Mouse (Mus musculus): ENCODE data around the gene Tmtc1. TPM values are rescaled to one million over a fixed set of nuclear protein-coding genes. Genes with fewer than 3 reads are reported as not detected.

The Tmtc1 gene
- polyA plus RNA-seq, 1 experiment: 0.01 TPM

GRCm38 (mm10) chr6:148279240-148279639 is 164.9 kb downstream of the Tmtc1 start:
- TF ChIP-seq USF1 (IDR thresholded peaks at IDR 0.05; ENCODE audit: low read depth): no peak
- no peak for TF ChIP-seq MYOG (IDR thresholded peaks at IDR 0.05; ENCODE audit: control insufficient read depth in 1 of 3, insufficient read depth in 1 of 3, insufficient read length in 2 of 3, low read depth in 2 of 3)
- no peak for TF ChIP-seq REST (IDR thresholded peaks at IDR 0.05; ENCODE audit: insufficient read depth, insufficient read length)
- TF ChIP-seq SRF (IDR thresholded peaks at IDR 0.05; ENCODE audit: control insufficient read depth, insufficient read length, low read depth): no peak
- TF ChIP-seq TCF12 (IDR thresholded peaks at IDR 0.05; ENCODE audit: insufficient read depth, poor library complexity, severe bottlenecking): no peak
- no peak for TF ChIP-seq E2F4 (IDR thresholded peaks at IDR 0.05; ENCODE audit: insufficient read depth)
- no peak for TF ChIP-seq MYOD1 (IDR thresholded peaks at IDR 0.05; ENCODE audit: control insufficient read depth in 1 of 3, insufficient read length in 2 of 3, low read depth in 2 of 3)
- TF ChIP-seq POLR2A (IDR thresholded peaks at IDR 0.05; ENCODE audit: insufficient read length, low read depth): no peak
- TF ChIP-seq TCF3 (IDR thresholded peaks at IDR 0.05; ENCODE audit: insufficient read length, low read depth): no peak
- TF ChIP-seq CEBPB (IDR thresholded peaks at IDR 0.05; ENCODE audit: insufficient read depth, poor library complexity, severe bottlenecking): no peak
- TF ChIP-seq POLR2AphosphoS2 (IDR thresholded peaks at IDR 0.05; ENCODE audit: insufficient read length, low read depth): no peak
- no peak for TF ChIP-seq MAX (IDR thresholded peaks at IDR 0.05; ENCODE audit: low read depth)
- H3K79me2 ChIP-seq (ENCODE audit: control insufficient read depth, insufficient read depth): no peaks in the 10 kb centered on the region
- H3K4me2 ChIP-seq (ENCODE audit: low read depth): no peak overlapping the region
- H3ac ChIP-seq (ENCODE audit: control insufficient read depth, insufficient read length): no peak overlapping the region
- H3K36me3 ChIP-seq (ENCODE audit: control insufficient read depth, insufficient read depth): no peaks in the 10 kb centered on the region
- no peaks in the 10 kb centered on the region for H3K27me3 ChIP-seq (ENCODE audit: control insufficient read depth, insufficient read depth, insufficient read length)
- H3K4me3 ChIP-seq: no peak overlapping the region

DNA sequence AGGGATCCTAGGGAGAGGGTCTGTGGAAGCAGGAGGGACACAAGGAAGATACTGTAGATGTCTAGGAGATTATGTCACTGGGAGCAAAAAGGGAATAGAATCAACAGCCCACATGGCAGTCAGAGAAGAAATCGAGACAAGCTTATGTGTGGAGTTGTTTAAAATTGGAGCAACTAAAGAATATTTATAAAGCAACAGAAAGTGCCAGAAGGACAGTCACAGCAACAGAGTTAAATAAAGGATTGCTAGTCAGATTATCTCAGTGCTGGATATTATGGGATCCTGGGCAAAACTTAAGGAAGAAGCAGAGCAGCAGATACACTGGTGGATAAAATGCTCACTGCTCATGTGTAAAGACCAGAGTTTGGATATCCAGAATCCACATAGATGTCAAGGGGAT is 167.8 kb downstream of the Tmtc1 start:
- Histone ChIP-seq H3K79me2 (ENCODE audit: control insufficient read depth, insufficient read depth) (no peaks in the 10 kb centered on the region), H3K4me2 (ENCODE audit: low read depth) (no peak overlapping the region), H3K4me3 (no peak overlapping the region), H3K36me3 (ENCODE audit: control insufficient read depth, insufficient read depth) (no peaks in the 10 kb centered on the region), H3K27me3 (ENCODE audit: control insufficient read depth, insufficient read depth, insufficient read length) (no peaks in the 10 kb centered on the region), H3ac (ENCODE audit: control insufficient read depth, insufficient read length) (no peak overlapping the region)
- TF ChIP-seq MYOG (IDR thresholded peaks at IDR 0.05; ENCODE audit: control insufficient read depth in 1 of 3, insufficient read depth in 1 of 3, insufficient read length in 2 of 3, low read depth in 2 of 3) (no peak), TCF3 (IDR thresholded peaks at IDR 0.05; ENCODE audit: insufficient read length, low read depth) (no peak), TCF12 (IDR thresholded peaks at IDR 0.05; ENCODE audit: insufficient read depth, poor library complexity, severe bottlenecking) (no peak), MAX (IDR thresholded peaks at IDR 0.05; ENCODE audit: low read depth) (no peak)

DNA sequence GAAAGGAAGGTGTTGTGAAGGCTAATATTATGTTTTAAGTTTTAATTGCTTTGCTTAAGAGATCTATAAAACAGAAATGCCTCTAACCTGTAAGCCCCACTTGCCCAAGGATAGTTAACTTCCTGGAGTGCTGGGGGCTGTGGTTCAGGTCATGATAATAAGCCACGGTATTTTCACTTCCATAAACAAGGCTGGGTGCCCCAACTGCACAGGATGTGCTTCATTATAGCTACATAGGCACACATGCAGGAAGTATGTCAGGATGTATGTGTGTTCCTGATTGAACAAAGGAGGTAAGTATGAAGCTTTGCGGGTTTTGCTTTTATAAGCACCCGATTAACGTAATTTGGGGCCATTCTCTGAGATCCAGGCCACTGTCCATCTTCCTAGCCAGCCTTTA is 169.1 kb downstream of the Tmtc1 start:
- H3ac ChIP-seq (ENCODE audit: control insufficient read depth, insufficient read length): no peak overlapping the region
- H3K4me2 ChIP-seq (ENCODE audit: low read depth): no peak overlapping the region
- no peaks in the 10 kb centered on the region for H3K27me3 ChIP-seq (ENCODE audit: control insufficient read depth, insufficient read depth, insufficient read length)
- no peak overlapping the region for H3K4me3 ChIP-seq
- no peaks in the 10 kb centered on the region for H3K36me3 ChIP-seq (ENCODE audit: control insufficient read depth, insufficient read depth)
- TF ChIP-seq POLR2AphosphoS2 (IDR thresholded peaks at IDR 0.05; ENCODE audit: insufficient read length, low read depth) (no peak), TCF12 (IDR thresholded peaks at IDR 0.05; ENCODE audit: insufficient read depth, poor library complexity, severe bottlenecking) (no peak), MYOG (IDR thresholded peaks at IDR 0.05; ENCODE audit: control insufficient read depth in 1 of 3, insufficient read depth in 1 of 3, insufficient read length in 2 of 3, low read depth in 2 of 3) (no peak), CEBPB (IDR thresholded peaks at IDR 0.05; ENCODE audit: insufficient read depth, poor library complexity, severe bottlenecking) (no peak), TCF3 (IDR thresholded peaks at IDR 0.05; ENCODE audit: insufficient read length, low read depth) (no peak), MYOD1 (IDR thresholded peaks at IDR 0.05; ENCODE audit: control insufficient read depth in 1 of 3, insufficient read length in 2 of 3, low read depth in 2 of 3) (no peak), E2F4 (IDR thresholded peaks at IDR 0.05; ENCODE audit: insufficient read depth) (no peak), POLR2A (IDR thresholded peaks at IDR 0.05; ENCODE audit: insufficient read length, low read depth) (no peak), SRF (IDR thresholded peaks at IDR 0.05; ENCODE audit: control insufficient read depth, insufficient read length, low read depth) (no peak), USF1 (IDR thresholded peaks at IDR 0.05; ENCODE audit: low read depth) (no peak), MAX (IDR thresholded peaks at IDR 0.05; ENCODE audit: low read depth) (no peak), REST (IDR thresholded peaks at IDR 0.05; ENCODE audit: insufficient read depth, insufficient read length) (no peak)
- no peaks in the 10 kb centered on the region for H3K79me2 ChIP-seq (ENCODE audit: control insufficient read depth, insufficient read depth)

DNA sequence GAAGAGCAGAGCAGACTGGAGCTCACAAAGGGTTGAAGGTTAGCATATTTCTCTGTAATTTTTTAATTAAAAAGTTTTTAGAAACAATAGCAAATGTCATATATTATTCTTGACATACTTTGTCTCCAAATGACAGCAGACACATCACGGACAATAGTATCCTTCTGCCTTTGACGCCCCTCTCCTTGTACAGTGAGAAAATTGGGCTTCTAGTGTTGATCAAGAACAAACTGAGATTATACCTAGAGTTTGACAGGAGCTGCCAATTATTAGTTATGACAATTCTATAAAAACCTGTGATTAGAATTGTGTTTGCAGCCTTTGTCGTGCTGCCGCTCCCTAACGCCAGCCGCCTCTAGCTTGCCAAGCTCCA is 183.5 kb downstream of the Tmtc1 start:
- TF ChIP-seq CEBPB (IDR thresholded peaks at IDR 0.05; ENCODE audit: insufficient read depth, poor library complexity, severe bottlenecking): no peak
- no peak for TF ChIP-seq MYOD1 (IDR thresholded peaks at IDR 0.05; ENCODE audit: control insufficient read depth in 1 of 3, insufficient read length in 2 of 3, low read depth in 2 of 3)
- TF ChIP-seq TCF12 (IDR thresholded peaks at IDR 0.05; ENCODE audit: insufficient read depth, poor library complexity, severe bottlenecking): no peak
- TF ChIP-seq POLR2A (IDR thresholded peaks at IDR 0.05; ENCODE audit: insufficient read length, low read depth): no peak
- TF ChIP-seq MYOG (IDR thresholded peaks at IDR 0.05; ENCODE audit: control insufficient read depth in 1 of 3, insufficient read depth in 1 of 3, insufficient read length in 2 of 3, low read depth in 2 of 3): no peak
- TF ChIP-seq USF1 (IDR thresholded peaks at IDR 0.05; ENCODE audit: low read depth): no peak
- TF ChIP-seq E2F4 (IDR thresholded peaks at IDR 0.05; ENCODE audit: insufficient read depth): no peak
- H3K27me3 ChIP-seq (ENCODE audit: control insufficient read depth, insufficient read depth, insufficient read length): no peaks in the 10 kb centered on the region

DNA sequence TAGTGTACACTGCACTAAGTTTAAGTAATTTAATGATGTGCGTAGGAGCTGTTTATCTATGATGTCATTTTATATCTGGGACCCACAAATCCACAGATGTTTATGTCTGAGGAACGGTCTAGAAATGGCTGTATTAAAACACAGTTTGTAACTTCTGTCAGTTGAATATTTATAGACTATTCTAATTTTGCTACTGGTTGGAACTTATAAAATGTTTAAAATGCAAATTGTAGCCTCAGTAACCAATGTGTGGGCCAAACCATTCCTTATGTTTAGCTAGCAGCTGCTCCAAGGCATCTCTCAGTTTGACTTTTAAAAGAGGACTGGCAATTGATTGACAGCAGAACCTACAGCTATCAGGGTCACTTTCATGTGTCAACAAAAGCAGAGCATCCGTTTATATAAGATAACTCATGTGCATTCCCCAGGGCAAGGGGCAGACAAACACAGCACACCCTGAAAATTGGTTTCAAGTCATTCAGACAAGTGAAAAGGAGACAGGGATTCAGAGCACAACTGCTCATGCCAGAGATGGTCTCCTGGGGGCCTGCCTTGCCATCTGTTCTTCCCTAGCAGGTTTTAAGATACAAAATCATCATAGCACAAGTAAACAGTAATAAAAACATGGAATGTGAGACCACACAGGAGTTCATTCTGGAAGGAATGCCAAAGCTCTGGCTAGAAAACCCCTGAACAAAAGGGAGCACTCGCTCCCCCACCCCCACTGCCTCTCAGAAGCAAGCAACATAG is 184.0 kb downstream of the Tmtc1 start:
- H3K79me2 ChIP-seq (ENCODE audit: control insufficient read depth, insufficient read depth): no peaks in the 10 kb centered on the region
- H3K27me3 ChIP-seq (ENCODE audit: control insufficient read depth, insufficient read depth, insufficient read length): no peaks in the 10 kb centered on the region
- no peaks in the 10 kb centered on the region for H3K36me3 ChIP-seq (ENCODE audit: control insufficient read depth, insufficient read depth)
- no peak overlapping the region for H3K4me2 ChIP-seq (ENCODE audit: low read depth)
- H3K4me3 ChIP-seq: no peak overlapping the region
- TF ChIP-seq USF1 (IDR thresholded peaks at IDR 0.05; ENCODE audit: low read depth): no peak
- no peak for TF ChIP-seq CEBPB (IDR thresholded peaks at IDR 0.05; ENCODE audit: insufficient read depth, poor library complexity, severe bottlenecking)
- no peak for TF ChIP-seq MAX (IDR thresholded peaks at IDR 0.05; ENCODE audit: low read depth)
- TF ChIP-seq TCF12 (IDR thresholded peaks at IDR 0.05; ENCODE audit: insufficient read depth, poor library complexity, severe bottlenecking): no peak
- TF ChIP-seq MYOD1 (IDR thresholded peaks at IDR 0.05; ENCODE audit: control insufficient read depth in 1 of 3, insufficient read length in 2 of 3, low read depth in 2 of 3): no peak
- no peak for TF ChIP-seq TCF3 (IDR thresholded peaks at IDR 0.05; ENCODE audit: insufficient read length, low read depth)
- TF ChIP-seq SRF (IDR thresholded peaks at IDR 0.05; ENCODE audit: control insufficient read depth, insufficient read length, low read depth): no peak
- no peak for TF ChIP-seq REST (IDR thresholded peaks at IDR 0.05; ENCODE audit: insufficient read depth, insufficient read length)
- no peak for TF ChIP-seq POLR2A (IDR thresholded peaks at IDR 0.05; ENCODE audit: insufficient read length, low read depth)
- no peak overlapping the region for H3ac ChIP-seq (ENCODE audit: control insufficient read depth, insufficient read length)

More for the DNA sequence above, 183.5 kb downstream of the Tmtc1 start:
- H3K36me3 ChIP-seq (ENCODE audit: control insufficient read depth, insufficient read depth): no peaks in the 10 kb centered on the region
- H3ac ChIP-seq (ENCODE audit: control insufficient read depth, insufficient read length): no peak overlapping the region
- H3K79me2 ChIP-seq (ENCODE audit: control insufficient read depth, insufficient read depth): no peaks in the 10 kb centered on the region
- no peak overlapping the region for H3K4me3 ChIP-seq
- no peak overlapping the region for H3K4me2 ChIP-seq (ENCODE audit: low read depth)

All from myocyte (in vitro differentiated cells).